Mouse (Mus musculus) E14TG2a.4 (cell line): ENCODE results near the gene Nsun4.

ENCODE experiments used
- H3K27me3 ChIP-seq: 2 replicates; pipeline ENCODE4 v1.6.1; 2014; ENCODE audit warnings: low read length, control low read depth; ENCODE audit not compliant: insufficient read depth
- H3K36me3 ChIP-seq: 2 replicates; pipeline ENCODE4 v1.6.1; 2014; ENCODE audit warnings: low read length, control low read depth; ENCODE audit not compliant: insufficient read depth
- H3K4me1 ChIP-seq: replicated peaks from 2 replicates; pipeline ENCODE4 v1.6.1; 2014; ENCODE audit warnings: low read depth, low read length, control low read depth
- H3K4me3 ChIP-seq: replicated peaks from 2 replicates; pipeline ENCODE4 v1.5.1; 2014; ENCODE audit warnings: mild to moderate bottlenecking, low read length
- H3K9me3 ChIP-seq: 2 replicates; pipeline ENCODE4 v1.6.1; 2014; ENCODE audit warnings: low read length, control low read depth
- CTCF ChIP-seq: conservative IDR thresholded peaks from 2 replicates; pipeline ENCODE4 v1.5.1; 2014; ENCODE audit warnings: low read length
- NANOG ChIP-seq: IDR thresholded peaks from 2 replicates; pipeline ENCODE4 v1.6.1; 2014; ENCODE audit warnings: borderline replicate concordance, low read length, mixed read lengths
- POU5F1 ChIP-seq: IDR thresholded peaks from 2 replicates; pipeline ENCODE4 v1.6.1; 2014; ENCODE audit warnings: low read length, borderline replicate concordance

Gene Nsun4

GRCm38 (mm10) chr4:116053399-116053961 is at the start of gene Nsun4:
TSS of gene Nsun4 (minus strand) at chr4:116053876.
- peaks cover 31% of the 10 kb centered on the region for H3K36me3 ChIP-seq
- H3K27me3 ChIP-seq = no peaks in the 10 kb centered on the region
- H3K9me3 ChIP-seq = no peaks in the 10 kb centered on the region
- H3K4me3 ChIP-seq = peak within 1 kb of the TSS; percentile 84
- no peak for TF ChIP-seq POU5F1
- no peak for TF ChIP-seq CTCF
- no peak for TF ChIP-seq NANOG
- H3K4me1 ChIP-seq = peaks cover 29% of the 10 kb centered on the region

GRCm38 (mm10) chr4:116100959-116101358 is 47.3 kb upstream of the Nsun4 start:
- Histone ChIP-seq H3K4me3 (no peak overlapping the region), H3K36me3 (peaks cover 100% of the 10 kb centered on the region), H3K4me1 (no peaks in the 10 kb centered on the region), H3K27me3 (no peaks in the 10 kb centered on the region), H3K9me3 (no peaks in the 10 kb centered on the region)
- TF ChIP-seq CTCF = no peak
- no peak for TF ChIP-seq NANOG
- TF ChIP-seq POU5F1 = no peak

- Histone ChIP-seq H3K27me3 (no peaks in the 10 kb centered on the region), H3K9me3 (no peaks in the 10 kb centered on the region), H3K36me3 (peaks cover 99% of the 10 kb centered on the region), H3K4me3 (no peak overlapping the region), H3K4me1 (no peaks in the 10 kb centered on the region)
- TF ChIP-seq CTCF (no peak), POU5F1 (no peak), NANOG (no peak)
Measured at GRCm38 (mm10) chr4:116097211-116097610, 43.5 kb upstream of the Nsun4 start.

- no peaks in the 10 kb centered on the region for H3K27me3 ChIP-seq
- H3K9me3 ChIP-seq = no peaks in the 10 kb centered on the region
- peaks cover 99% of the 10 kb centered on the region for H3K36me3 ChIP-seq
- TF ChIP-seq NANOG (no peak), POU5F1 (no peak)
- no peaks in the 10 kb centered on the region for H3K4me1 ChIP-seq
- H3K4me3 ChIP-seq = no peak overlapping the region
Measured at GRCm38 (mm10) chr4:116096291-116096690, 42.6 kb upstream of the Nsun4 start.

GRCm38 (mm10) chr4:116088510-116089249 is 35.0 kb upstream of the Nsun4 start:
- Histone ChIP-seq H3K36me3 (peaks cover 64% of the 10 kb centered on the region), H3K4me1 (peaks cover 20% of the 10 kb centered on the region), H3K27me3 (no peaks in the 10 kb centered on the region), H3K9me3 (no peaks in the 10 kb centered on the region), H3K4me3 (peak overlapping the region; percentile 51)
- TF ChIP-seq NANOG (no peak), CTCF (no peak), POU5F1 (no peak)

DNA sequence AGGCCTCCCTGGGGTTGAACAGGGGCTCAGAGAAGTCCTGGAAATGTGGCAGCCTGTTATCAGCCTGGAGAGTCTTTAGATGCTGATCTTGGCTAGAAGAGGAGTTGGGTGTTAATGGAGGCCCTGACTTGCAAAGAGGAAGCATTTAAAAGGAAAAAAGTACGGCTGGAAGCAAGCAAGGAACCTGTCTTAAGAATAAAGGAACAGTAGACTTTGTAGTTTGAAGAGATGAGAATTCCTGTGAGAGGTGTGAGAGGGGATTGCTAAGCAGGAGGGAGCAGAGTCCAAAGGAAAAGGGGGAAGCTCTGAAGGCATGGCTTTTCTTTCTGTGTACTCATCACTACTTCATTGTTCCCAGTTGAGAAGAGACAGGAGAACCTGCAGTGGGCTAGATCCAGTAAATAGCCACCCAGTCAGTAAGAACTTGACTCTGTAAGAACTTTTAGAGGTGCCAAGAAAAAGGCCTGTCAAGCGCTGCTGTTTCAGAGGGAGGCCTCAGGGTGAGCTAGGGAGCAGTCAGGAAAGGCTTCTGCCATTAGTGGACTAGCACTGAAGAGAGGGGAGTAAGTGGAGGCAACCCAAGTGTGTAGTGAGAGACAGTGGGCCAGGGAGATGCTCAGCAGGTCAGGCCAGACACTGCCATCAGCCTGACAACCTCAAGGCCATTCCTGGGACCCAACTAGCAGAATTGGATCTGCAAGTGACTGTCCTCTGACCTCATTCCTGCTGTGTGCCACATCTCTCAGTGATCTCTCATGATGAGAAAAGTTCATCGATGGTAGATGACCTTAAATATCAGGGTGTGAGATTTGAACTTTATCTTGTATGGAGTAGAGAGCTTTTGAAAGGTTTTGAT is 23.8 kb upstream of the Nsun4 start:
- Histone ChIP-seq H3K4me3 (peak overlapping the region; percentile 94), H3K9me3 (no peaks in the 10 kb centered on the region), H3K27me3 (peaks cover 18% of the 10 kb centered on the region), H3K4me1 (peaks cover 32% of the 10 kb centered on the region), H3K36me3 (peaks cover 23% of the 10 kb centered on the region)
- TF ChIP-seq POU5F1 (no peak), CTCF (no peak), NANOG (no peak)

- Histone ChIP-seq H3K4me3 (peak overlapping the region; percentile 94), H3K4me1 (peaks cover 39% of the 10 kb centered on the region), H3K27me3 (peaks cover 18% of the 10 kb centered on the region), H3K36me3 (peaks cover 22% of the 10 kb centered on the region), H3K9me3 (no peaks in the 10 kb centered on the region)
- TF ChIP-seq POU5F1 = no peak
- TF ChIP-seq CTCF = no peak
- no peak for TF ChIP-seq NANOG
Measured at GRCm38 (mm10) chr4:116076369-116077231, 22.9 kb upstream of the Nsun4 start.

GRCm38 (mm10) chr4:116075631-116076368 is 22.1 kb upstream of the Nsun4 start:
- peaks cover 18% of the 10 kb centered on the region for H3K27me3 ChIP-seq
- H3K36me3 ChIP-seq = peaks cover 17% of the 10 kb centered on the region
- peaks cover 47% of the 10 kb centered on the region for H3K4me1 ChIP-seq
- H3K9me3 ChIP-seq = no peaks in the 10 kb centered on the region
- H3K4me3 ChIP-seq = peak overlapping the region; percentile 94
- TF ChIP-seq NANOG = no peak
- TF ChIP-seq CTCF = no peak
- no peak for TF ChIP-seq POU5F1
